Mouse (Mus musculus) splenic B cell, adult 2 months (primary cell): ENCODE data around the gene Cdk10.
"Not testable (repeated sequence)": the region's sequence is repeated elsewhere in the genome, so short reads cannot be mapped to it uniquely, and the experiment has no call there.

Source experiments
- DNase-seq: peaks from one replicate; pipeline ENCODE4 v3.0.0-alpha.2; 2011; ENCODE audit warnings: low read depth, low spot score
- H3K27me3 ChIP-seq: 2 replicates; pipeline ENCODE4 v1.6.1; 2012; ENCODE audit warnings: mild to moderate bottlenecking, low read length, moderate library complexity, mixed read lengths; ENCODE audit not compliant: control insufficient read depth, poor library complexity, insufficient read depth, severe bottlenecking
- H3K36me3 ChIP-seq: 2 replicates; pipeline ENCODE4 v1.6.1; 2012; ENCODE audit warnings: mild to moderate bottlenecking, low read length, moderate library complexity, mixed read lengths; ENCODE audit not compliant: control insufficient read depth, poor library complexity, insufficient read depth, severe bottlenecking

Gene Cdk10

GRCm38 (mm10) chr8:123244382-123244781, 19.7 kb downstream of the Cdk10 start:
- Histone ChIP-seq H3K27me3 (no peaks in the 10 kb centered on the region), H3K36me3 (peaks cover 13% of the 10 kb centered on the region)
- no peak for DNase-seq

GRCm38 (mm10) chr8:123245543-123245942, 20.9 kb downstream of the Cdk10 start:
- Histone ChIP-seq H3K27me3 (no peaks in the 10 kb centered on the region), H3K36me3 (peaks cover 17% of the 10 kb centered on the region)
- no peak for DNase-seq

GRCm38 (mm10) chr8:123247748-123248147, 23.1 kb downstream of the Cdk10 start:
- Histone ChIP-seq H3K27me3 (no peaks in the 10 kb centered on the region), H3K36me3 (peaks cover 17% of the 10 kb centered on the region)
- DNase-seq, result no peak

GRCm38 (mm10) chr8:123248596-123248995, 24.0 kb downstream of the Cdk10 start:
- Histone ChIP-seq H3K27me3 (no peaks in the 10 kb centered on the region), H3K36me3 (peaks cover 17% of the 10 kb centered on the region)
- DNase-seq, result no peak

GRCm38 (mm10) chr8:123250940-123251339, 26.3 kb downstream of the Cdk10 start:
- no peak for DNase-seq
- H3K36me3 ChIP-seq, result peaks cover 14% of the 10 kb centered on the region
- no peaks in the 10 kb centered on the region for H3K27me3 ChIP-seq

- Histone ChIP-seq H3K36me3 (peaks cover 8% of the 10 kb centered on the region), H3K27me3 (no peaks in the 10 kb centered on the region)
- DNase-seq, result no peak
These were observed 28.3 kb downstream of the Cdk10 start for GRCm38 (mm10) chr8:123252925-123253324.

- no peak for DNase-seq
- Histone ChIP-seq H3K27me3 (no peaks in the 10 kb centered on the region), H3K36me3 (peaks cover 9% of the 10 kb centered on the region)
These were observed 28.9 kb downstream of the Cdk10 start for GRCm38 (mm10) chr8:123253451-123254098.

- peaks cover 5% of the 10 kb centered on the region for H3K36me3 ChIP-seq
- peak; percentile 84 for DNase-seq
- no peaks in the 10 kb centered on the region for H3K27me3 ChIP-seq
These were observed 29.6 kb downstream of the Cdk10 start, which contains the start of the genes Zfp276 and Vps9d1 for GRCm38 (mm10) chr8:123254099-123254885. Gene Zfp276, plus strand, starts transcription at chr8:123254195. Gene Vps9d1, minus strand, starts transcription at chr8:123254348.

GRCm38 (mm10) chr8:123255170-123255569, 30.5 kb downstream of the Cdk10 start:
- DNase-seq, result peak; percentile 27
- peaks cover 3% of the 10 kb centered on the region; the same call in 1 of the 2 replicates for H3K36me3 ChIP-seq
- H3K27me3 ChIP-seq, result no peaks in the 10 kb centered on the region

- Histone ChIP-seq H3K36me3 (peaks cover 3% of the 10 kb centered on the region; the same call in 1 of the 2 replicates), H3K27me3 (no peaks in the 10 kb centered on the region)
- DNase-seq, result no peak
These were observed 32.5 kb downstream of the Cdk10 start for GRCm38 (mm10) chr8:123257114-123257513.

GRCm38 (mm10) chr8:123257593-123257992, 33.0 kb downstream of the Cdk10 start:
- not testable (repeated sequence) for H3K36me3 ChIP-seq, DNase-seq, H3K27me3 ChIP-seq

- Histone ChIP-seq H3K36me3 (peaks cover 11% of the 10 kb centered on the region), H3K27me3 (no peaks in the 10 kb centered on the region)
- DNase-seq, result no peak
These were observed 43.4 kb downstream of the Cdk10 start for GRCm38 (mm10) chr8:123267926-123268656.

- Histone ChIP-seq H3K36me3 (peaks cover 9% of the 10 kb centered on the region), H3K27me3 (no peaks in the 10 kb centered on the region)
- DNase-seq, result no peak
These were observed 46.5 kb downstream of the Cdk10 start for GRCm38 (mm10) chr8:123271147-123271546.

- Histone ChIP-seq H3K36me3 (peaks cover 7% of the 10 kb centered on the region), H3K27me3 (no peaks in the 10 kb centered on the region)
- no peak for DNase-seq
These were observed 47.3 kb downstream of the Cdk10 start for GRCm38 (mm10) chr8:123271901-123272300.

GRCm38 (mm10) chr8:123274447-123274846, 49.8 kb downstream of the Cdk10 start:
- peaks cover 1% of the 10 kb centered on the region; the same call in 1 of the 2 replicates for H3K36me3 ChIP-seq
- no peaks in the 10 kb centered on the region for H3K27me3 ChIP-seq
- DNase-seq, result no peak
